Mouse (Mus musculus): ENCODE results near the gene Pax5. TPM values are rescaled to one million over a fixed set of nuclear protein-coding genes. Genes with fewer than 3 reads are reported as not detected.

Pax5 gene
- total and polyA plus RNA-seq, 3 experiments = not detected

DNA sequence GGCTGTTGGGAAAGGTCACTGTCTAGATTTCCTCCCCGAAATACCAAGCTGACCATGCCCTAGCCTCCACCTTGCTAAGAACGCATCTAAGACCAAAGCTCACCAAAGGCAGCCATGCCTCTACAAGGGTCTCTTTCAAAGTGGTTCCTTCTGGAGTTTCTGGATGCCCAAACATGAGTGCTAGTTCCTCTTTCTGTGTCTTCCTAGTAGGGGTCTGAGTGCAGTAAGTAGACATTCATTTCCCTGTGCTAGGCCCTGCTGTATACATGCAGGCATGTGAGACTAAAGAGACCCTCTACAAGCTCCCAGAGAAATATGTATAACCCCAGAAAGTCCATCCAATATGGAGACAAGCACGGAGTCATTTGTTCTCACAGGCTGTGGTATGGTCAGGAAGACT, 97.9 kb downstream of the Pax5 start:
- Histone ChIP-seq H3K79me2 (ENCODE audit: control insufficient read depth, insufficient read depth, low read length, poor library complexity) (no peaks in the 10 kb centered on the region), H3K9me3 (replicated peaks; ENCODE audit: insufficient read depth, low read length) (no peaks in the 10 kb centered on the region), H3K9ac (ENCODE audit: control insufficient read depth, low read depth, low read length, poor library complexity, severe bottlenecking) (no peak overlapping the region), H3K4me3 (ENCODE audit: control insufficient read depth in 1 of 2, insufficient read depth in 1 of 2, low read depth in 2 of 2, low read length in 2 of 2) (no peak overlapping the region), H3K27ac (ENCODE audit: control insufficient read depth, low read depth, low read length) (no peak overlapping the region), H3K36me3 (ENCODE audit: control insufficient read depth in 1 of 2, insufficient read depth in 2 of 2, low read length in 2 of 2) (no peaks in the 10 kb centered on the region), H3K4me1 (ENCODE audit: control insufficient read depth in 1 of 2, insufficient read depth in 2 of 2, low read length in 2 of 2) (no peaks in the 10 kb centered on the region), H3K27me3 (ENCODE audit: control insufficient read depth in 1 of 2, insufficient read depth in 2 of 2, low read length in 2 of 2) (peaks cover 0 to 1% of the 10 kb centered on the region in 2 experiments; a peak in 2 of 4 replicates)
- TF ChIP-seq BHLHE40 (IDR thresholded peaks at IDR 0.05; ENCODE audit: borderline replicate concordance, low read depth, low read length) (no peak), ETS1 (IDR thresholded peaks at IDR 0.05; ENCODE audit: low read depth, low read length) (no peak), MYB (IDR thresholded peaks at IDR 0.05; ENCODE audit: low read depth, low read length) (no peak), USF2 (IDR thresholded peaks at IDR 0.05; ENCODE audit: borderline replicate concordance in 1 of 2, insufficient read depth in 1 of 2, low read depth in 1 of 2, low read length in 2 of 2) (no peak), JUND (IDR thresholded peaks at IDR 0.05; ENCODE audit: low read depth, low read length) (no peak), POLR2AphosphoS2 (IDR thresholded peaks at IDR 0.05; ENCODE audit: low read length) (no peak), EP300 (IDR thresholded peaks at IDR 0.05; ENCODE audit: low read depth in 1 of 2, low read length in 2 of 2) (no peak), ZNF384 (IDR thresholded peaks at IDR 0.05; ENCODE audit: low read depth, low read length) (no peak), KAT2A (conservative IDR thresholded peaks at IDR 0.05; ENCODE audit: low read depth, low read length) (no peak), USF1 (IDR thresholded peaks at IDR 0.05; ENCODE audit: low read depth, low read length) (no peak), TCF12 (IDR thresholded peaks at IDR 0.05; ENCODE audit: low read depth, low read length) (no peak), TBP (IDR thresholded peaks at IDR 0.05; ENCODE audit: low read depth, low read length) (no peak), UBTF (IDR thresholded peaks at IDR 0.05; ENCODE audit: borderline replicate concordance, insufficient read depth, low read depth, low read length) (no peak), SMC3 (IDR thresholded peaks at IDR 0.05; ENCODE audit: low read depth, low read length) (no peak), ZMIZ1 (IDR thresholded peaks at IDR 0.05; ENCODE audit: low read depth, low read length) (no peak), MEF2A (IDR thresholded peaks at IDR 0.05; ENCODE audit: extremely low read depth, insufficient replicate concordance, low read depth, low read length, poor library complexity, severe bottlenecking) (no peak), NELFE (IDR thresholded peaks at IDR 0.05; ENCODE audit: low read depth, low read length) (no peak), CTCF (IDR thresholded peaks at IDR 0.05 in 2 of 3, conservative IDR thresholded peaks at IDR 0.05 in 1 of 3; ENCODE audit: control insufficient read depth in 1 of 3, insufficient read depth in 1 of 3, low read depth in 2 of 3, low read length in 3 of 3, poor library complexity in 1 of 3, severe bottlenecking in 1 of 3) (no peak), CHD1 (IDR thresholded peaks at IDR 0.05; ENCODE audit: low read depth, low read length) (no peak)
- DNase-seq (ENCODE audit: low read depth, low spot score) = no peak

- Histone ChIP-seq H3K27ac (ENCODE audit: control insufficient read depth, low read depth, low read length) (no peak overlapping the region), H3K9ac (ENCODE audit: control insufficient read depth, low read depth, low read length, poor library complexity, severe bottlenecking) (no peak overlapping the region), H3K4me1 (ENCODE audit: control insufficient read depth in 1 of 2, insufficient read depth in 2 of 2, low read length in 2 of 2) (no peaks in the 10 kb centered on the region), H3K27me3 (ENCODE audit: control insufficient read depth in 1 of 2, insufficient read depth in 2 of 2, low read length in 2 of 2) (no peaks in the 10 kb centered on the region; a peak in 2 of 4 replicates), H3K36me3 (ENCODE audit: control insufficient read depth in 1 of 2, insufficient read depth in 2 of 2, low read length in 2 of 2) (no peaks in the 10 kb centered on the region), H3K79me2 (ENCODE audit: control insufficient read depth, insufficient read depth, low read length, poor library complexity) (no peaks in the 10 kb centered on the region), H3K4me3 (ENCODE audit: control insufficient read depth in 1 of 2, insufficient read depth in 1 of 2, low read depth in 2 of 2, low read length in 2 of 2) (no peak overlapping the region), H3K9me3 (replicated peaks; ENCODE audit: insufficient read depth, low read length) (no peaks in the 10 kb centered on the region)
- TF ChIP-seq NELFE (IDR thresholded peaks at IDR 0.05; ENCODE audit: low read depth, low read length) (no peak), USF1 (IDR thresholded peaks at IDR 0.05; ENCODE audit: low read depth, low read length) (no peak), HCFC1 (IDR thresholded peaks at IDR 0.05; ENCODE audit: low read depth, low read length) (no peak), RCOR1 (IDR thresholded peaks at IDR 0.05; ENCODE audit: low read depth, low read length) (no peak), CHD2 (IDR thresholded peaks at IDR 0.05; ENCODE audit: low read length) (no peak), BHLHE40 (IDR thresholded peaks at IDR 0.05; ENCODE audit: borderline replicate concordance, low read depth, low read length) (no peak), JUND (IDR thresholded peaks at IDR 0.05; ENCODE audit: low read depth, low read length) (no peak), ZMIZ1 (IDR thresholded peaks at IDR 0.05; ENCODE audit: low read depth, low read length) (no peak), MYB (IDR thresholded peaks at IDR 0.05; ENCODE audit: low read depth, low read length) (no peak), NRF1 (IDR thresholded peaks at IDR 0.05; ENCODE audit: insufficient read depth, low read depth, low read length, poor library complexity, severe bottlenecking) (no peak), UBTF (IDR thresholded peaks at IDR 0.05; ENCODE audit: borderline replicate concordance, insufficient read depth, low read depth, low read length) (no peak), MAZ (IDR thresholded peaks at IDR 0.05; ENCODE audit: low read depth, low read length) (no peak), EP300 (IDR thresholded peaks at IDR 0.05; ENCODE audit: low read depth in 1 of 2, low read length in 2 of 2) (no peak), MAFK (IDR thresholded peaks at IDR 0.05; ENCODE audit: borderline replicate concordance, low read depth, low read length) (no peak), E2F4 (IDR thresholded peaks at IDR 0.05; ENCODE audit: borderline replicate concordance, low read depth, low read length) (no peak), CHD1 (IDR thresholded peaks at IDR 0.05; ENCODE audit: low read depth, low read length) (no peak)
- DNase-seq (ENCODE audit: low read depth, low spot score) = peak; percentile 3
Observed at GRCm38 (mm10) chr4:44605453-44605852, 104.8 kb downstream of the Pax5 start.

All from MEL (cell line).